Mouse (Mus musculus): ENCODE data around the gene Fbxl17. TPM values are rescaled to one million over a fixed set of nuclear protein-coding genes. Genes with fewer than 3 reads are reported as not detected.

The Fbxl17 gene
- polyA plus RNA-seq, 1 experiment from 2014 or later: 7.0 TPM

DNA sequence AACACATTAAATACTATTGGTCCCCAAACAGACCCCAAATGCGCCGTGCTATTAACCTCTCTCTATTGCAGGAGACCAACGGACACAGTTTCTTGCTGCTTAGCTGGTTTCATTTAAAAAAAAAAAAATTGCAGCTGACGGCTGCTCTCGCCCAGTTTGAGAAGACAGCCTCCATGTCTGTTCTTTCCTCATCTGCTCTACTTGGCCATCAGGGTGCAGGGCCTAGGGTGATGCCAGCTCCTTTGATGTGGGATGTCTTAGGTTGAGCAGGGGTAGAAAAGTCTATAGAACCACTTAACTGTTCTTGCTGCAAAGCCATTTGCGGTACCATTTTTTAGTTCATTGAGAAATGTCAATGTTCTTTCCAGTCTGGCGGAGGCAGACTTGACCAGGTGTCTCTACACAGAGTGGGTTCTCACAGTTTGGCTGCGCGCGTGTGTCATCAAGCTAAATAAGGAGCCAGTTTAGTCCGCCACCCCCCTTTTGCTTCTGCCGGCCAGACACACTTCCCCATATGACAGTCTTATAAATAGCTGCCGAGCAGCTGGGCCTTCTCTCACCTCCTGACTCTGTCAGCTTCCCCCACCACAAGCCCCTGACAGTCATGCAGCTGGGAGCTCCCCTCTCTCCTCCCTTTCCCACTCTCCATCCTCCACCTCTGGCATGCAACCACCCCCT, 487.8 kb downstream of the Fbxl17 start:
- no peaks in the 10 kb centered on the region for H3K27me3 ChIP-seq
- no peaks in the 10 kb centered on the region for H3K36me3 ChIP-seq (replicated peaks)
- ATAC-seq (ENCODE audit: low FRiP score): peak; percentile 51
- H3K9me3 ChIP-seq: no peaks in the 10 kb centered on the region
- 90% methylated on average over 13 of the region's 13 CpGs for WGBS
- H3K27ac ChIP-seq: no peak overlapping the region
- peaks cover 11% of the 10 kb centered on the region for H3K4me1 ChIP-seq
- no peak overlapping the region for H3K4me3 ChIP-seq (replicated peaks)
- H3K9ac ChIP-seq: no peak overlapping the region
- no peak overlapping the region for H3K4me2 ChIP-seq

DNA sequence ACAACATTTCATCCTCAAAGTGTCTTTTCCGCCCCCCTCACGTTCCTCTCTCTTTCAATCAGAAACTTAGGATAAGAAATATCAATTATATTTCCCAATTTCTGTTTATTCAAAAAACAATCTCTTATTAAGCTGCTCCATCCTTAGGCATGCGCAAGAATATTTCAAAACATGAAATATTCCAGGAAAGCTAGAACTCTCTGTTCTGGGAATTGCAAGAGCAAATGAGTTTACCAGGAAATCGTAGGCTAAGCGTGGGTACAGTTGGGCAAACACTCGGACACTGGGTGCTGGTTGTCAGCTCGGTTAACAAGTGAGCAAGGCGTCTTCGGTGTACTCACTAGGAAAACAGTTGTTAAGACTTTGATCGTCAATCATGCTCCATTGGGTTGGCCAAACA, 489.0 kb downstream of the Fbxl17 start:
- 92% methylated on average over 10 of the region's 10 CpGs for WGBS
- no peak for ATAC-seq (ENCODE audit: low FRiP score)
- H3K9me3 ChIP-seq: no peaks in the 10 kb centered on the region
- no peak overlapping the region for H3K27ac ChIP-seq
- no peak overlapping the region for H3K4me3 ChIP-seq (replicated peaks)
- peaks cover 11% of the 10 kb centered on the region for H3K4me1 ChIP-seq
- H3K36me3 ChIP-seq (replicated peaks): no peaks in the 10 kb centered on the region
- no peak overlapping the region for H3K4me2 ChIP-seq
- no peak overlapping the region for H3K9ac ChIP-seq
- H3K27me3 ChIP-seq: no peaks in the 10 kb centered on the region

DNA sequence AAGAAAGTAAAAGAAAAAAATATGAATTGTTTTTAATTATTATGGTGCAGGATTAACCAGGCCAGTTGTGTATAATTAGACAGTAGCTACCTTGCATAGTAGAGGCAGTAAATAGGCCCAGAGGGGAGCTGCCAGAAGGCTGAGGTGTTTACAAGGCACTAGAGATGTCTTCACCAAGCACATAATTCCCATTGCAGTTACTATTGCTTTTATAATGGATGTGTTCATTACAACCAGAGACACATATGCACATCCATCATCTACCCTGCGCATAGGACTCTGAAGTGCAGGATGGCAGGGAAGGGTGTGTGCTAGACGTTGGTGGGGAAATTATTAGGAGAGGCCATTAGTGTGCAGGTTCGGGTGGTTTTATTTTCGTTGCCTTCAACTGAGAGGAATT, 491.0 kb downstream of the Fbxl17 start:
- Histone ChIP-seq H3K4me3 (replicated peaks) (no peak overlapping the region), H3K4me1 (peaks cover 18% of the 10 kb centered on the region), H3K9ac (no peak overlapping the region), H3K36me3 (replicated peaks) (no peaks in the 10 kb centered on the region), H3K27me3 (no peaks in the 10 kb centered on the region; the same call in 1 of the 2 replicates), H3K4me2 (no peak overlapping the region), H3K9me3 (no peaks in the 10 kb centered on the region), H3K27ac (no peak overlapping the region)
- ATAC-seq (ENCODE audit: low FRiP score): no peak
- WGBS: 84% methylated on average over 4 of the region's 4 CpGs

DNA sequence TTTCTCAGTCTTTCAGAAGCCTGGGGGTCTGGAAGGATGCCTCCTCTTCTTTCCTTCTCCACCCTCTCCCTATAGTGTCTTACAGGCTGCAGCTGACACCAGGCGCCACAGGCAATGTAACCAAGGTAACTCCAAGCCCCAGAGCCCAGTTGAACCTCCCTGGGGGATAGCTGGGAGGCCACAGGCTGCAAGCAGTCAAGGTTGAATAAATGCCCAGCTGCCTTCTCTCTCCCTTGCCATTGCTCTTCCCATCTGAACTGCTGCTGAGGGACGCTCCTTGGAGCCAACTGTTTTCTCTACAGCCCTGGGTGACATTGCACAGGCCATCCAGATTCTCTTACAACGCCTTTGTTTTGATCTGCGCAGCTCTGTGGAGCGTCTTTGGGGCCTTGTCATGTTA, 491.5 kb downstream of the Fbxl17 start:
- WGBS: 45% methylated on average over 5 of the region's 5 CpGs
- H3K36me3 ChIP-seq (replicated peaks): no peaks in the 10 kb centered on the region
- H3K4me3 ChIP-seq (replicated peaks): no peak overlapping the region
- H3K9ac ChIP-seq: no peak overlapping the region
- ATAC-seq (ENCODE audit: low FRiP score): 0 out of 2 replicates have a peak, but pooled peaks have one; percentile 30
- H3K4me1 ChIP-seq: peaks cover 18% of the 10 kb centered on the region
- H3K27ac ChIP-seq: no peak overlapping the region
- no peak overlapping the region for H3K4me2 ChIP-seq
- H3K27me3 ChIP-seq: no peaks in the 10 kb centered on the region; the same call in 1 of the 2 replicates
- no peaks in the 10 kb centered on the region for H3K9me3 ChIP-seq

DNA sequence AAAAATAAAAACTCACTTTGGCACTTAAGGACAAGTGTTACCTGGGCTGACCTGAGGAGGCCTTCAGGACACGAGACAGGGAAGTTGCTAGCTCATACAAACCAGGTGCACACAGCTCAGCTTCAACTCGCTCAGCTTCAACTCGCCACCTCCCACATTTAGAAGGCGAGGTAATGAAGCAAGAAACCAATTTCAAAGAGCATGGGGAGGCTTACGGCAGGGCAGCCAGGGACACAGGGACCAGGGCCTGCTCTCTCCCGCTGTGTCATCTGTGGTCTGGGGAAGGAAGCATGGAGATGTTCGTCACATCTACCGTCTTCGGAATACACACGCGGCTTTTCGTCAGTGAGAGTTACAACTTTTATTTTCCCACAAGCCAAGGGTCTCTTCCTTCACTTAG, 491.9 kb downstream of the Fbxl17 start:
- peaks cover 18% of the 10 kb centered on the region for H3K4me1 ChIP-seq
- no peaks in the 10 kb centered on the region; the same call in 1 of the 2 replicates for H3K27me3 ChIP-seq
- no peak for ATAC-seq (ENCODE audit: low FRiP score)
- 70% methylated on average over 12 of the region's 12 CpGs for WGBS
- no peaks in the 10 kb centered on the region for H3K9me3 ChIP-seq
- no peak overlapping the region for H3K4me3 ChIP-seq (replicated peaks)
- no peak overlapping the region for H3K9ac ChIP-seq
- no peak overlapping the region for H3K4me2 ChIP-seq
- no peaks in the 10 kb centered on the region for H3K36me3 ChIP-seq (replicated peaks)
- H3K27ac ChIP-seq: no peak overlapping the region

Small RNAs within 50 kb of the gene (microRNA-seq; reads per million reads assigned to microRNA genes)
- gene Gm24813: not detected

Data from forebrain, embryonic 12.5 days (tissue).